Mouse (Mus musculus) E14TG2a.4 (cell line): ENCODE results near the gene Ctdsp2.

Experiments
- CTCF ChIP-seq: conservative IDR thresholded peaks from 2 replicates; pipeline ENCODE4 v1.5.1; 2014; ENCODE audit warnings: low read length
- POU5F1 ChIP-seq: IDR thresholded peaks from 2 replicates; pipeline ENCODE4 v1.6.1; 2014; ENCODE audit warnings: low read length, borderline replicate concordance

- no peak for TF ChIP-seq CTCF
- no peak for TF ChIP-seq POU5F1
These were observed 25.5 kb upstream of the Ctdsp2 start for GRCm38 (mm10) chr10:126953029-126953471.
